Mouse (Mus musculus) MEL (cell line): ENCODE measurements around the gene Lrrc29. TPM values are rescaled to one million over a fixed set of nuclear protein-coding genes. Genes with fewer than 3 reads are reported as not detected.
A peak's percentile ranks its signal among the peaks of the same experiment; 100 is the strongest.

Experiments used
- DNase-seq: peaks from one replicate; pipeline ENCODE4 v3.0.0; 2011; ENCODE audit warnings: low read depth, low spot score
- H3K27ac ChIP-seq: 2 replicates; pipeline ENCODE4 v1.5.1; 2012; ENCODE audit warnings: low read depth, mild to moderate bottlenecking, control low read depth, low read length, moderate library complexity; ENCODE audit not compliant: control insufficient read depth
- H3K27me3 ChIP-seq, 2 experiments: fragments of 150-350 bp in 1 of 2; sonication (generic) in 1 of 2; 2 replicates each; pipeline ENCODE4 v1.6.1; 2012; ENCODE audit warnings: low read length in 2 of 2, mild to moderate bottlenecking in 2 of 2, improper control_type of control experiment in 1 of 2, moderate library complexity in 1 of 2; ENCODE audit not compliant: insufficient read depth in 2 of 2, control insufficient read depth in 1 of 2
- H3K36me3 ChIP-seq, 2 experiments: 2 replicates each; pipeline ENCODE4 v1.6.1; 2012 to 2014; ENCODE audit warnings: low read length in 2 of 2, improper control_type of control experiment in 1 of 2, inconsistent platforms in 1 of 2, mild to moderate bottlenecking in 1 of 2; ENCODE audit not compliant: insufficient read depth in 2 of 2, control insufficient read depth in 1 of 2
- H3K4me1 ChIP-seq, 2 experiments: fragments of 150-350 bp in 1 of 2; sonication (generic) in 1 of 2; 2 replicates each; pipeline ENCODE4 v1.6.1; 2012; ENCODE audit warnings: low read length in 2 of 2, improper control_type of control experiment in 1 of 2, mild to moderate bottlenecking in 1 of 2; ENCODE audit not compliant: insufficient read depth in 2 of 2, control insufficient read depth in 1 of 2
- H3K4me3 ChIP-seq, 2 experiments: fragments of 150-350 bp in 1 of 2; sonication (generic) in 1 of 2; 2 replicates each; pipeline ENCODE4 v1.5.1; 2012; ENCODE audit warnings: low read depth in 2 of 2, low read length in 2 of 2, mild to moderate bottlenecking in 2 of 2, moderate library complexity in 2 of 2, control low read depth in 1 of 2, improper control_type of control experiment in 1 of 2; ENCODE audit not compliant: control insufficient read depth in 1 of 2, insufficient read depth in 1 of 2
- H3K79me2 ChIP-seq: 2 replicates; pipeline ENCODE4 v1.6.1; 2012; ENCODE audit warnings: mild to moderate bottlenecking, low read length, moderate library complexity; ENCODE audit not compliant: control insufficient read depth, poor library complexity, insufficient read depth
- H3K9ac ChIP-seq: 2 replicates; pipeline ENCODE4 v1.6.1; 2012; ENCODE audit warnings: low read depth, mild to moderate bottlenecking, control low read depth, low read length, moderate library complexity; ENCODE audit not compliant: control insufficient read depth, poor library complexity, severe bottlenecking
- H3K9me3 ChIP-seq: fragments of 150-350 bp; sonication (generic); replicated peaks from 2 replicates; pipeline ENCODE4 v1.6.1; 2012; ENCODE audit warnings: mild to moderate bottlenecking, low read length, improper control_type of control experiment, moderate library complexity; ENCODE audit not compliant: insufficient read depth
- BHLHE40 ChIP-seq: IDR thresholded peaks from 2 replicates; pipeline ENCODE4 v1.6.1; 2012; ENCODE audit warnings: low read depth, mild to moderate bottlenecking, inconsistent platforms, low read length, improper control_type of control experiment, borderline replicate concordance
- CHD1 ChIP-seq: IDR thresholded peaks from 2 replicates; pipeline ENCODE4 v1.6.1; 2012; ENCODE audit warnings: low read depth, mild to moderate bottlenecking, inconsistent platforms, low read length, improper control_type of control experiment
- CTCF ChIP-seq, 3 experiments: IDR thresholded peaks in 2 of 3; conservative IDR thresholded peaks in 1 of 3; 2 replicates each; pipeline ENCODE4 v1.5.1; 2011 to 2012; ENCODE audit warnings: low read length in 3 of 3, low read depth in 2 of 3, mild to moderate bottlenecking in 2 of 3, improper control_type of control experiment in 1 of 3, inconsistent platforms in 1 of 3, mixed read lengths in 1 of 3, moderate library complexity in 1 of 3; ENCODE audit not compliant: control insufficient read depth in 1 of 3, insufficient read depth in 1 of 3, poor library complexity in 1 of 3, severe bottlenecking in 1 of 3
- ELF1 ChIP-seq: IDR thresholded peaks from 2 replicates; pipeline ENCODE4 v1.6.1; 2014; ENCODE audit warnings: low read depth, mild to moderate bottlenecking, inconsistent platforms, low read length, improper control_type of control experiment, moderate library complexity
- EP300 ChIP-seq, 2 experiments: IDR thresholded peaks; 2 replicates each; pipeline ENCODE4 v1.6.1; 2011; ENCODE audit warnings: improper control_type of control experiment in 2 of 2, low read length in 2 of 2, low read depth in 1 of 2, mild to moderate bottlenecking in 1 of 2
- ETS1 ChIP-seq: IDR thresholded peaks from 2 replicates; pipeline ENCODE4 v1.6.1; 2012; ENCODE audit warnings: low read depth, mild to moderate bottlenecking, inconsistent platforms, low read length, improper control_type of control experiment, moderate library complexity
- GABPA ChIP-seq: IDR thresholded peaks from 2 replicates; pipeline ENCODE4 v1.6.1; 2012; ENCODE audit warnings: low read depth, mild to moderate bottlenecking, inconsistent platforms, low read length, improper control_type of control experiment, moderate library complexity
- MAFK ChIP-seq: IDR thresholded peaks from 2 replicates; pipeline ENCODE4 v1.6.1; 2011; ENCODE audit warnings: low read depth, mild to moderate bottlenecking, low read length, improper control_type of control experiment, borderline replicate concordance
- MAZ ChIP-seq: IDR thresholded peaks from 2 replicates; pipeline ENCODE4 v1.6.1; 2012; ENCODE audit warnings: low read depth, mild to moderate bottlenecking, inconsistent platforms, low read length, improper control_type of control experiment
- MEF2A ChIP-seq: IDR thresholded peaks from 2 replicates; pipeline ENCODE4 v1.6.1; 2014; ENCODE audit warnings: low read depth, mild to moderate bottlenecking, inconsistent platforms, low read length, improper control_type of control experiment; ENCODE audit not compliant: poor library complexity, insufficient replicate concordance, severe bottlenecking; ENCODE audit errors: extremely low read depth
- MXI1 ChIP-seq: IDR thresholded peaks from 2 replicates; pipeline ENCODE4 v1.6.1; 2011; ENCODE audit warnings: mild to moderate bottlenecking, low read depth, low read length, improper control_type of control experiment
- MYC ChIP-seq: IDR thresholded peaks from 2 replicates; pipeline ENCODE4 v1.6.1; 2011; ENCODE audit warnings: low read depth, mild to moderate bottlenecking, low read length, improper control_type of control experiment, moderate library complexity
- NELFE ChIP-seq: IDR thresholded peaks from 2 replicates; pipeline ENCODE4 v1.6.1; 2011; ENCODE audit warnings: low read depth, low read length, improper control_type of control experiment
- POLR2A ChIP-seq, 2 experiments: IDR thresholded peaks; 2 replicates each; pipeline ENCODE4 v1.6.1; 2011 to 2012; ENCODE audit warnings: low read length in 2 of 2, mild to moderate bottlenecking in 2 of 2, control low read depth in 1 of 2, improper control_type of control experiment in 1 of 2, low read depth in 1 of 2, moderate library complexity in 1 of 2; ENCODE audit not compliant: control insufficient read depth in 1 of 2, insufficient read depth in 1 of 2, poor library complexity in 1 of 2
- POLR2AphosphoS2 ChIP-seq: IDR thresholded peaks from 2 replicates; pipeline ENCODE4 v1.6.1; 2011; ENCODE audit warnings: low read length, improper control_type of control experiment
- POLR2AphosphoS5 ChIP-seq: IDR thresholded peaks from 2 replicates; pipeline ENCODE4 v1.6.1; 2012; ENCODE audit warnings: low read depth, borderline replicate concordance, mild to moderate bottlenecking, inconsistent platforms, low read length, moderate library complexity, mixed read lengths
- RAD21 ChIP-seq: IDR thresholded peaks from 2 replicates; pipeline ENCODE4 v1.6.1; 2011; ENCODE audit warnings: mild to moderate bottlenecking, low read depth, low read length, improper control_type of control experiment
- RCOR1 ChIP-seq: IDR thresholded peaks from 2 replicates; pipeline ENCODE4 v1.6.1; 2012; ENCODE audit warnings: low read depth, mild to moderate bottlenecking, inconsistent platforms, low read length, improper control_type of control experiment
- SIN3A ChIP-seq: IDR thresholded peaks from 2 replicates; pipeline ENCODE4 v1.6.1; 2012; ENCODE audit warnings: low read length, improper control_type of control experiment, inconsistent platforms
- SMC3 ChIP-seq: IDR thresholded peaks from 2 replicates; pipeline ENCODE4 v1.6.1; 2011; ENCODE audit warnings: low read depth, low read length, improper control_type of control experiment
- TAL1 ChIP-seq: IDR thresholded peaks from 2 replicates; pipeline ENCODE4 v1.6.1; 2012; ENCODE audit warnings: mild to moderate bottlenecking, inconsistent platforms, low read length, moderate library complexity, mixed read lengths
- ZC3H11A ChIP-seq: IDR thresholded peaks from 2 replicates; pipeline ENCODE4 v1.6.1; 2012; ENCODE audit warnings: low read depth, mild to moderate bottlenecking, inconsistent platforms, low read length, improper control_type of control experiment
- ZKSCAN1 ChIP-seq: IDR thresholded peaks from 2 replicates; pipeline ENCODE4 v1.6.1; 2012; ENCODE audit warnings: low read depth, mild to moderate bottlenecking, inconsistent platforms, low read length, improper control_type of control experiment, moderate library complexity
- ZMIZ1 ChIP-seq: IDR thresholded peaks from 2 replicates; pipeline ENCODE4 v1.6.1; 2012; ENCODE audit warnings: low read depth, mild to moderate bottlenecking, inconsistent platforms, low read length, improper control_type of control experiment, moderate library complexity
- polyA plus RNA-seq, 2 experiments: library from polyadenylated mRNA; stranded (reverse) in 1 of 2; unstranded in 1 of 2; fragments of >175 nt in 1 of 2; fragments of >200 nt in 1 of 2; gene quantifications; 2 replicates each; pipeline versions ENCODE4 v1.2.1 to v1.2.4; 2012; ENCODE audit warnings: low replicate concordance in 2 of 2, low read depth in 1 of 2; ENCODE audit not compliant: insufficient read length in 2 of 2, insufficient read depth in 1 of 2, missing spikeins in 1 of 2
- total RNA-seq: library from RNA; depleted of rRNA; stranded (reverse); fragments of 300-350 nt; gene quantifications from 2 replicates; pipeline ENCODE4 v1.2.3, GENCODE M21; 2012

Gene Lrrc29
- total and polyA plus RNA-seq, 3 experiments: 2.6 to 6.1 TPM; not detected in 1

- TF ChIP-seq EP300 (IDR thresholded peaks at IDR 0.05; ENCODE audit: low read depth in 1 of 2, low read length in 2 of 2) (peak in 1 of 2 experiments; percentile 3; a peak in 1 of 4 replicates), POLR2AphosphoS2 (peak; percentile 82; the same call in 1 of the 2 replicates), SMC3 (peak; percentile 20; the same call in 1 of the 2 replicates)
Observed at GRCm38 (mm10) chr8:105326141-105326672, at the start of gene Lrrc29, which contains the start of gene Tmem208 (continued).

- DNase-seq: peak; percentile 19
- Histone ChIP-seq H3K9me3 (no peaks in the 10 kb centered on the region), H3K36me3 (peaks cover 0 to 4% of the 10 kb centered on the region in 2 experiments; a peak in 2 of 4 replicates), H3K27me3 (no peaks in the 10 kb centered on the region), H3K27ac (no peak overlapping the region), H3K4me3 (no peak overlapping the region), H3K9ac (no peak overlapping the region), H3K79me2 (no peaks in the 10 kb centered on the region), H3K4me1 (peaks cover 4 to 7% of the 10 kb centered on the region in 2 experiments; a peak in 3 of 4 replicates)
- peak in 2 of 3 experiments; percentile 69 to 95; a peak in 5 of 6 replicates for TF ChIP-seq CTCF (IDR thresholded peaks at IDR 0.05 in 2 of 3, conservative IDR thresholded peaks at IDR 0.05 in 1 of 3; ENCODE audit: control insufficient read depth in 1 of 3, insufficient read depth in 1 of 3, low read depth in 2 of 3, low read length in 3 of 3, poor library complexity in 1 of 3, severe bottlenecking in 1 of 3)
- TF ChIP-seq MYC: no peak
- no peak for TF ChIP-seq ZKSCAN1
- no peak for TF ChIP-seq POLR2AphosphoS2
- TF ChIP-seq, all 39 proteins: peak for 1
Observed at GRCm38 (mm10) chr8:105374513-105374966, 48.5 kb upstream of the Lrrc29 start.

DNA sequence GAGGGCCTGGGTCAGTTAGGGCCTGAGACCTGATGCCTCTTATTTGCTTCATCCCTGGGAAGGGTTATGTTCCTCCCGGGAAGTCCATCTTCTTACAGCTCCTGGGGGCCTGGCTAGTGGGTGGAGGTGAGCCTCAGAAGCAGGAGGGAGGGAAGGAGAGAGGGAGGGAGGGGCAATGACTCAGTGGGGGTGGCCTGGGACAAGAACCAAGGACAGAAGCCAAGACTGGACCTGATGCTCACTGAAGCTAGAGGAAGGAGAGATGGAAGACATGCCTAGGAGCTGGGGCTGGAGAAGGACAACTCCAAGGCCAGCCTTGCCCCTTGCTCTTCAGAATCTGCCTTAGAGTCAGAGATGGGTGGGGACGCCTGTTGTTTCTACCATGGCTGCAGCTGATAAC lies 47.0 kb upstream of the Lrrc29 start, which contains the start of gene Plekhg4:
Gene Plekhg4, plus strand, starts transcription at position 243 of the 400 bp plus-strand sequence.
- Histone ChIP-seq H3K27me3 (no peaks in the 10 kb centered on the region), H3K4me1 (peaks cover 4 to 7% of the 10 kb centered on the region in 2 experiments; a peak in 3 of 4 replicates), H3K9me3 (no peaks in the 10 kb centered on the region), H3K27ac (no peak within 1 kb of the TSS), H3K9ac (no peak within 1 kb of the TSS), H3K79me2 (no peaks in the 10 kb centered on the region), H3K4me3 (no peak within 1 kb of the TSS), H3K36me3 (peaks cover 0 to 4% of the 10 kb centered on the region in 2 experiments; a peak in 2 of 4 replicates)
- no peak for DNase-seq
- TF ChIP-seq MEF2A: no peak
- TF ChIP-seq GABPA: no peak
- no peak for TF ChIP-seq EP300 (IDR thresholded peaks at IDR 0.05; ENCODE audit: low read depth in 1 of 2, low read length in 2 of 2)
- no peak for TF ChIP-seq NELFE
- no peak for TF ChIP-seq RAD21
- no peak for TF ChIP-seq MXI1
- TF ChIP-seq BHLHE40: no peak
- no peak for TF ChIP-seq POLR2A (IDR thresholded peaks at IDR 0.05; ENCODE audit: control insufficient read depth in 1 of 2, insufficient read depth in 1 of 2, low read depth in 1 of 2, low read length in 2 of 2, poor library complexity in 1 of 2)
- no peak for TF ChIP-seq MYC
- no peak for TF ChIP-seq RCOR1
- no peak for TF ChIP-seq ZC3H11A
- no peak for TF ChIP-seq POLR2AphosphoS5
- TF ChIP-seq TAL1: no peak
- TF ChIP-seq ELF1: no peak
- no peak for TF ChIP-seq CHD1
- TF ChIP-seq SIN3A: no peak
- TF ChIP-seq MAFK: no peak
- TF ChIP-seq MAZ: no peak
- TF ChIP-seq ZMIZ1: no peak
- TF ChIP-seq ETS1: no peak
